Mouse (Mus musculus): ENCODE measurements around the gene Zfp810. TPM values are rescaled to one million over a fixed set of nuclear protein-coding genes. Genes with fewer than 3 reads are reported as not detected.

The Zfp810 gene
- polyA plus RNA-seq, 1 experiment = 20.5 TPM

GRCm38 (mm10) chr9:22302199-22302598 is 5.2 kb downstream of the Zfp810 start:
- no peak overlapping the region for H3K27ac ChIP-seq (ENCODE audit: control insufficient read depth, insufficient read depth, low read depth, low read length, poor library complexity)
- H3K4me1 ChIP-seq (ENCODE audit: control insufficient read depth, insufficient read depth, low read length) = no peaks in the 10 kb centered on the region; the same call in 1 of the 2 replicates
- H3K4me3 ChIP-seq (replicated peaks; ENCODE audit: control insufficient read depth, low read depth, low read length) = no peak overlapping the region
- TF ChIP-seq POLR2A (IDR thresholded peaks at IDR 0.05; ENCODE audit: borderline replicate concordance, control insufficient read depth, low read depth, low read length) (no peak), CTCF (IDR thresholded peaks at IDR 0.05; ENCODE audit: control insufficient read depth, insufficient read depth, low read length) (no peak)
- WGBS = 75% methylated on average over 1 of the region's 1 CpGs

- 84% methylated on average over 4 of the region's 4 CpGs for WGBS
- H3K27ac ChIP-seq (ENCODE audit: control insufficient read depth, insufficient read depth, low read depth, low read length, poor library complexity) = no peak overlapping the region
- no peaks in the 10 kb centered on the region for H3K4me1 ChIP-seq (ENCODE audit: control insufficient read depth, insufficient read depth, low read length)
- no peak overlapping the region for H3K4me3 ChIP-seq (replicated peaks; ENCODE audit: control insufficient read depth, low read depth, low read length)
- TF ChIP-seq POLR2A (IDR thresholded peaks at IDR 0.05; ENCODE audit: borderline replicate concordance, control insufficient read depth, low read depth, low read length) = no peak
- no peak for TF ChIP-seq CTCF (IDR thresholded peaks at IDR 0.05; ENCODE audit: control insufficient read depth, insufficient read depth, low read length)
Measured at GRCm38 (mm10) chr9:22278733-22279132, 28.7 kb downstream of the Zfp810 start.

GRCm38 (mm10) chr9:22268886-22269285 is 38.6 kb downstream of the Zfp810 start:
- Histone ChIP-seq H3K4me1 (ENCODE audit: control insufficient read depth, insufficient read depth, low read length) (no peaks in the 10 kb centered on the region), H3K4me3 (replicated peaks; ENCODE audit: control insufficient read depth, low read depth, low read length) (no peak overlapping the region), H3K27ac (ENCODE audit: control insufficient read depth, insufficient read depth, low read depth, low read length, poor library complexity) (no peak overlapping the region)
- no peak for TF ChIP-seq CTCF (IDR thresholded peaks at IDR 0.05; ENCODE audit: control insufficient read depth, insufficient read depth, low read length)
- no peak for TF ChIP-seq POLR2A (IDR thresholded peaks at IDR 0.05; ENCODE audit: borderline replicate concordance, control insufficient read depth, low read depth, low read length)
- WGBS = 84% methylated on average over 1 of the region's 1 CpGs

- Histone ChIP-seq H3K27ac (ENCODE audit: control insufficient read depth, insufficient read depth, low read depth, low read length, poor library complexity) (no peak overlapping the region), H3K4me1 (ENCODE audit: control insufficient read depth, insufficient read depth, low read length) (no peaks in the 10 kb centered on the region), H3K4me3 (replicated peaks; ENCODE audit: control insufficient read depth, low read depth, low read length) (no peak overlapping the region)
- no peak for TF ChIP-seq POLR2A (IDR thresholded peaks at IDR 0.05; ENCODE audit: borderline replicate concordance, control insufficient read depth, low read depth, low read length)
- TF ChIP-seq CTCF (IDR thresholded peaks at IDR 0.05; ENCODE audit: control insufficient read depth, insufficient read depth, low read length) = no peak
- 87% methylated on average over 10 of the region's 10 CpGs for WGBS
Measured at GRCm38 (mm10) chr9:22262611-22263010, 44.8 kb downstream of the Zfp810 start.

GRCm38 (mm10) chr9:22261594-22261993 is 45.9 kb downstream of the Zfp810 start:
- 54% methylated on average over 1 of the region's 1 CpGs for WGBS
- no peak overlapping the region for H3K27ac ChIP-seq (ENCODE audit: control insufficient read depth, insufficient read depth, low read depth, low read length, poor library complexity)
- H3K4me3 ChIP-seq (replicated peaks; ENCODE audit: control insufficient read depth, low read depth, low read length) = no peak overlapping the region
- no peaks in the 10 kb centered on the region for H3K4me1 ChIP-seq (ENCODE audit: control insufficient read depth, insufficient read depth, low read length)
- TF ChIP-seq CTCF (IDR thresholded peaks at IDR 0.05; ENCODE audit: control insufficient read depth, insufficient read depth, low read length) = no peak
- no peak for TF ChIP-seq POLR2A (IDR thresholded peaks at IDR 0.05; ENCODE audit: borderline replicate concordance, control insufficient read depth, low read depth, low read length)

GRCm38 (mm10) chr9:22260092-22260422 is 47.4 kb downstream of the Zfp810 start:
- Histone ChIP-seq H3K4me1 (ENCODE audit: control insufficient read depth, insufficient read depth, low read length) (no peaks in the 10 kb centered on the region), H3K4me3 (replicated peaks; ENCODE audit: control insufficient read depth, low read depth, low read length) (no peak overlapping the region), H3K27ac (ENCODE audit: control insufficient read depth, insufficient read depth, low read depth, low read length, poor library complexity) (no peak overlapping the region)
- 32% methylated on average over 3 of the region's 3 CpGs for WGBS
- no peak for TF ChIP-seq POLR2A (IDR thresholded peaks at IDR 0.05; ENCODE audit: borderline replicate concordance, control insufficient read depth, low read depth, low read length)
- TF ChIP-seq CTCF (IDR thresholded peaks at IDR 0.05; ENCODE audit: control insufficient read depth, insufficient read depth, low read length) = no peak

- no peaks in the 10 kb centered on the region for H3K4me1 ChIP-seq (ENCODE audit: control insufficient read depth, insufficient read depth, low read length)
Measured at GRCm38 (mm10) chr9:22259184-22260091, 48.0 kb downstream of the Zfp810 start, which contains the start of gene Zfp599. TSS of gene Zfp599 (minus strand) at chr9:22259895.

GRCm38 (mm10) chr9:22258784-22259183 is 48.7 kb downstream of the Zfp810 start:
- Histone ChIP-seq H3K4me3 (replicated peaks; ENCODE audit: control insufficient read depth, low read depth, low read length) (no peak overlapping the region), H3K4me1 (ENCODE audit: control insufficient read depth, insufficient read depth, low read length) (no peaks in the 10 kb centered on the region), H3K27ac (ENCODE audit: control insufficient read depth, insufficient read depth, low read depth, low read length, poor library complexity) (no peak overlapping the region)
- WGBS = 86% methylated on average over 8 of the region's 8 CpGs
- no peak for TF ChIP-seq POLR2A (IDR thresholded peaks at IDR 0.05; ENCODE audit: borderline replicate concordance, control insufficient read depth, low read depth, low read length)

More at GRCm38 (mm10) chr9:22259184-22260091, 48.0 kb downstream of the Zfp810 start, which contains the start of gene Zfp599:
- peak within 1 kb of the TSS; percentile 90 for H3K4me3 ChIP-seq (replicated peaks; ENCODE audit: control insufficient read depth, low read depth, low read length)
- WGBS = 1% methylated on average over 35 of the region's 35 CpGs
- peak within 1 kb of the TSS; percentile 21; the same call in 1 of the 2 replicates for H3K27ac ChIP-seq (ENCODE audit: control insufficient read depth, insufficient read depth, low read depth, low read length, poor library complexity)
- TF ChIP-seq POLR2A (IDR thresholded peaks at IDR 0.05; ENCODE audit: borderline replicate concordance, control insufficient read depth, low read depth, low read length) (no peak), CTCF (IDR thresholded peaks at IDR 0.05; ENCODE audit: control insufficient read depth, insufficient read depth, low read length) (no peak)

Data from bone marrow, adult 2 months (tissue).